Mouse (Mus musculus): ENCODE measurements at regions not wholly inside any gene's neighbourhood (a gene's known extent, or its start where the extent isn't known, plus 50 kb on each side); places are given as distances from the start of the nearest gene placed in this dataset.

DNA sequence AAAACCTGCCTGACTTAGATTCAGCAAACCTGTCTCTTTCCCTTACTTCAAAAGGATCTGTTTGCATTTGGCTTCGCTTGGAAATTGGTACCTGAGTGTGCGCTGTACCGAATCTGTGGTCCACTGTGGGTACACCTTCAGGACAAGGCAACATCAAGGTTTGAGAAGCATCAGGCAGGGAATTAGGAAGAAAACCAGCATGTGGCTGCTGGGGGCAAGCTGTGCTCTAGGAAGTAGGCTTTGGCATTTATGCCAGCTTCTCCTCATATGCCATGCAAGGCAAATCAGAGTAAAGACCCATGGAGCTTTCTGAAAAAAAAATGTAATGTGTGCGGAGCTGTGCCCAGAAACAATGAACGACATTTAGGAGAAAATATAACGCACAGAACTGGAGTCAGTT is 1031.6 kb upstream of the Adgrl4 start:
- TF ChIP-seq POLR2A (IDR thresholded peaks at IDR 0.05; ENCODE audit: control insufficient read depth in 1 of 2, insufficient read depth in 1 of 2, low read depth in 1 of 2, low read length in 2 of 2, poor library complexity in 1 of 2): no peak
- no peak for TF ChIP-seq TCF12 (IDR thresholded peaks at IDR 0.05; ENCODE audit: low read depth, low read length)
- TF ChIP-seq CTCF (IDR thresholded peaks at IDR 0.05 in 2 of 3, conservative IDR thresholded peaks at IDR 0.05 in 1 of 3; ENCODE audit: control insufficient read depth in 1 of 3, insufficient read depth in 1 of 3, low read depth in 2 of 3, low read length in 3 of 3, poor library complexity in 1 of 3, severe bottlenecking in 1 of 3): no peak
- no peak for TF ChIP-seq POLR2AphosphoS2 (IDR thresholded peaks at IDR 0.05; ENCODE audit: low read length)
- TF ChIP-seq ETS1 (IDR thresholded peaks at IDR 0.05; ENCODE audit: low read depth, low read length): no peak
- TF ChIP-seq RCOR1 (IDR thresholded peaks at IDR 0.05; ENCODE audit: low read depth, low read length): no peak
- no peak for TF ChIP-seq ZKSCAN1 (IDR thresholded peaks at IDR 0.05; ENCODE audit: low read depth, low read length)

All from MEL (cell line).